Mouse (Mus musculus) cerebellum, adult 8-10 months (tissue): ENCODE data around the gene D2hgdh.
"Not testable (repeated sequence)": the region's sequence is repeated elsewhere in the genome, so short reads cannot be mapped to it uniquely, and the experiment has no call there.

ENCODE experiments used
- DNase-seq: peaks from one replicate; pipeline ENCODE4 v3.0.0; 2022

D2hgdh gene

DNA sequence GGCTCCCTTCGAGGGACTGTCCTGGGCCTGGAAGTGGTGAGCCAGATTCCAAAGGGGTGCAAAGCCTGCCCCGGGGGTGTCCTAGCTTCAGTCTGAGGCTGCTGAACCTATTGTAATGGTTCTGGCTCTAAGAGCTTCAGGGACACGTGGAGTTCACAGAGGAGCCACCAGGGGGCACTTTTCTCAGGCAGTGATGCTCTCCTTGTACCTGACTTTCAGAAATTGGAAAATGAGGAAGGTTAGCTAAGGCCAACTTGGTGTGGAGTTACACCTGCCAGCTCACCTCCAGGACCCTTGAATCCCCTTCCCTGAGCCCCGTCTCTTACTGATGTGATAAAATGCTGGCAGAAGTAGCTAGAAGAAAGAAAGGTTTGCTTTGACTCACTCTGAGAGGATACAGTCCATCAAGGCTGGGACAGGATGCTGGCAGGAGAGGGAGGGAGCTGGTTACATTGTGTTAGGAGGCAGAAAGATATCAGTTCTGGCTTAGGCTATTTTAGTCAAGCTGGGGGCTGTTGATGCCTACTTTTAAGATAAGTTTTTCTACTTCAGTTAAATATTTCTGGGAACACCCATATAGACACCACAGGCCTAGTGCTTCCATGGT lies 8.1 kb downstream of the D2hgdh start:
- DNase-seq: not testable (repeated sequence)

- DNase-seq: no peak
These were observed 10.0 kb downstream of the D2hgdh start for GRCm38 (mm10) chr1:93834671-93835150.

DNA sequence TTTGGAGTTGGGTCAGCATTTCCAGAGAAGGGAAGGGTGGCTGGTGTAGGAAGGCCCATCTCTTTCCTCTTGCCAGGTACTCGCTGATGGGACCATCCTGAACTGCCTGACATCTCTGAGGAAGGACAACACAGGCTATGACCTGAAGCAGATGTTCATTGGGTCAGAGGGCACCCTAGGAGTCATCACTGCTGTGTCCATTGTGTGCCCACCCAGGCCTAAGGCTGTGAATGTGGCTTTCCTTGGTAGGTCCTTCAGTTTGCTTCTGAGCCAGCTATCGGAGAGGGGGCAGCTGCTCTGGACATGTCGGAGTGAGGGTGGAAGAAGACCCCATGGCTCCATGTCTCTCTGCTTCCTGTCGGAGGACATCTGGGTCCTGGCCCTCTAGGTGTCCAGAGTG lies 10.5 kb downstream of the D2hgdh start:
- no peak for DNase-seq

GRCm38 (mm10) chr1:93835876-93836531 lies 11.3 kb downstream of the D2hgdh start:
- no peak for DNase-seq

GRCm38 (mm10) chr1:93836532-93836913 lies 11.8 kb downstream of the D2hgdh start:
- no peak for DNase-seq

- no peak for DNase-seq
These were observed 12.6 kb downstream of the D2hgdh start for GRCm38 (mm10) chr1:93837335-93837734.

- DNase-seq: not testable (repeated sequence)
These were observed 13.9 kb downstream of the D2hgdh start for GRCm38 (mm10) chr1:93838569-93838968.

DNA sequence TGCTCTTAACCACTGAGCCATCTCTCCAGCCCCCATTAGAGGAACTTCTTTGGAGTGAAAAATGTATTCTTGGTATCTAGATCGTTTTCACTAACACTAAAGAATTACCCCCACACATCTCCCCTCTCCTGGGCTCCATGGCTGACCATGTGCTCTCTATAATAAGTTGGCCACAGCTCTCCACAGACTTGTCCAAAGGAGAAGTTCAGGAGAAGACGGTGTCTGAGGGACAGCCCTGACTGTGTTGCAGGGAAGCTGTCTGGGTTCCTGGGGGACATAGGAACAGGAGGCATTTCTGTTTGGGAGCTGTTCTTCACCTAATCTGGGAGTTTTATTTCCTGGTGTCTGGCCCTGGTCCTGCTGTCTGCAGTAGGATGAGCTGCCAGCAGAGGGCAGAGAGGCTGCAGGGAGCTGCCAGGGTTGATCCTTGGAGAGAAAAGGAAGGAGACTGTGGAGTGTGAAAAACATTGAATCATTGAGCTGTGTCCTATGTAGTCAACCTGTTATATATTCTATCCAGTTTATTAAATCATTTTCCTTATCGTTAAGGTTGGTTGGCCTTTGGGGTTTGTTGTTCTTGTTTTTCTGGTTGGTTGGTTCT lies 21.2 kb downstream of the D2hgdh start:
- not testable (repeated sequence) for DNase-seq

GRCm38 (mm10) chr1:93855790-93856189 lies 31.1 kb downstream of the D2hgdh start:
- not testable (repeated sequence) for DNase-seq

DNA sequence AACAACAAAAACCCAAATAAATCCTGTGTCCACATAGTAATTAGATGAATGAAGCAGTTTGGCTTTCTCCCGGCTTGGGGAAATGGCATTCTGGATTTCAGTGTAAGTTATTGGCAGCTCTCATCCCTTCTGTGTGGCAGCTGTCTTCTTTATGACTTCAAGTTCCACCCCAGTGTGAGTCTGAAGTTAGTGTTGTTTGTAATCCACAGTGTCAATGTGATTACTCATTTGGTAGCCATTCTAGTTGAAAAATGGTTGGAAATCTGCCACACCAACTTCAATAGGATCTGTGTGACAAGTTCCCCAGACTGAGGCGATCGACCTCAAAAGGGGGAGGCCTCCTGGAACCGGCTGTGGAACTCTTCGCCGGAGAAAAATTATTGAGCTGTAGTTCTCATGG lies 32.7 kb downstream of the D2hgdh start:
- DNase-seq: no peak

DNA sequence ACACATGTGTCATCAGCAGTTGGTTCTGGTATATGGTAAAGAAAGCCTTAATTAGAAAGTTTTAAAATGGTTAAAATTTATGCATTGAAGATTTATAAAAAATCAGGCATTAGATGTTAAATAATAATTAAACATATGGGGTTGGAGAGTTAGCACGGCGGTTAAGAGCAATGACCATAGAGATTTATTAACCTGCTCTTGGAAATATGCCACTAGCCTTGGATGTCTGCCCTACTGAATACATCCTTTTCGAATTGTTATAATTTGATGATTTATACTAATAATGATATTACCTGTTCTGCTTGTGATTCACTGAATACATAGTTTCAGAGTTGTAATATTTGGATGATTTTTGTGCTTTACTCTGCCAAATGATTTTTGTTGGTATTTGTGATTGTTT lies 33.3 kb downstream of the D2hgdh start:
- DNase-seq: no peak

DNA sequence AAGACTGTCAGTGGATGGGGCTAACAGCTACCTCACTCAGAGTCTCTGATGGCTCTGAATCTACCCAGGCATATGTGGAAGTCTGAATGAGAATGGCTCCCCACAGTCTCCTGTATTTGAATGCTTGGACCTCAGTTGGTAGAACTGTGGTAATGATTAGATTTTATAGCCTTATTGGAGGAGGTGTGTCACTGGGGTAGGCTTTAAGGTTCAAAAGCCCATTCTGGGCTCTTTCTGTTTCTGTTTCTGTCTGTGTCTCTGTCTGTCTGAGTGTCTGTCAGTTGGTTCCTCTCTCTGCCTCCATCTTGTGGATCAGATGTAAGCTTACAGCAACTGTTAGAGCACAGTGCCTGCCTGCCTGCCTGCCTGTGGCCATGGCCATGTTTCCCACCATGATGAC lies 34.9 kb downstream of the D2hgdh start:
- DNase-seq: no peak

- not testable (repeated sequence) for DNase-seq
These were observed 36.3 kb downstream of the D2hgdh start, which contains the start of gene Gal3st2 for GRCm38 (mm10) chr1:93861048-93861447. TSS of gene Gal3st2 (plus strand) at chr1:93861306.

DNA sequence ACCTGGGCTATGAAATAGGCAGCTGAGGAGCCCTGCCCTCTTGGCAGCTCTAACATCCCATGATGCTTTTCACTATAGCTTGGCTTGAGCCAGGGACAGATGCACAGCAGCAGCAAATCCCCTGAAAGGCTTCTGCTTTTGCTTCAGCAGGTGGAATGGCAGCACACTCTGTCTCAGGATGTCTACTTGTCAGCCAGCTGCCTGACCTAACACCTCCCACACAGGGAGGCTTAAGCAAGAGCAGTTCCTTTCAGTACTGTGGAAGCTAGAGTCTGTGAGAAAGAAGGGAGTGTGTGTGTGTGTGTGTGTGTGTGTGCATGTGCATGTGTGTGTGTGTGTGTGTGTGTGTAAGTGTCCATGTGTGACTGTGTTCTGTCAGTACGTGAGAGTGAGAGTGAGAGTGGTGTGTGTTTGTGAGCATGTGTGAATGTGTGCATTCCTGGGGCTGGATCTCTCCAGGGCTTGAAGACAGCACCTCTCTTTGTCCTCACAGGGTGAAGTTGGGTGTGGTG lies 46.9 kb downstream of the D2hgdh start:
- not testable (repeated sequence) for DNase-seq

GRCm38 (mm10) chr1:93874405-93874804 lies 49.7 kb downstream of the D2hgdh start:
- not testable (repeated sequence) for DNase-seq

GRCm38 (mm10) chr1:93881778-93882177 lies 57.1 kb downstream of the D2hgdh start:
- DNase-seq: not testable (repeated sequence)

- not testable (repeated sequence) for DNase-seq
These were observed 66.2 kb downstream of the D2hgdh start for GRCm38 (mm10) chr1:93890936-93891335.

DNA sequence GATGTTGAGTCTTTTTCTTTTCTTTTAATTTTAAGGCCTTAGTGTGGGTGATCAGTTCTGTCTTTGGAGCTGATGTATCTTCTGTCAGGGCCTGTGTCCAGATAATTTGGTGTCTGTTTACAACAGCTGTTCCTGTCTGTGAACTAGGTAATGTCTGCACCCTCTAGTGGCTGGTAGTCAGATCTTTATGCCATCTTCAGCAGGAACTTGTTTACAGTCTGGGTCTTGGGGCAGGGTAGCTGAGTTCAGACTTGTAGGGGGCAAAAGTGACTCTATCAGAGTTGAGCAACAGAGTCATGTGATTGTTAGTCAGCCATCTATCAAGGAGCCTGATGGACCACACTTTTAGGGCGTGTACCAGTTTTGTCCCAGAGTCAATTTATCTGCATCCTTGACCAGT lies 72.7 kb downstream of the D2hgdh start:
- DNase-seq: not testable (repeated sequence)

GRCm38 (mm10) chr1:93901291-93901690 lies 76.6 kb downstream of the D2hgdh start:
- DNase-seq: not testable (repeated sequence)
